Mouse (Mus musculus): ENCODE results near the gene Nrip1. TPM values are rescaled to one million over a fixed set of nuclear protein-coding genes. Genes with fewer than 3 reads are reported as not detected.

Nrip1 gene
- polyA plus RNA-seq, 1 experiment, result 9.6 TPM

- Histone ChIP-seq H3K27ac (ENCODE audit: insufficient read depth, low read depth, low read length) (no peak overlapping the region), H3K4me1 (ENCODE audit: control insufficient read depth, insufficient read depth, low read length) (no peaks in the 10 kb centered on the region), H3K4me3 (ENCODE audit: insufficient read depth, low read length) (no peak overlapping the region)
- no peak for TF ChIP-seq POLR2A (IDR thresholded peaks at IDR 0.05; ENCODE audit: borderline replicate concordance, low read depth, low read length)
- no peak for TF ChIP-seq CTCF (IDR thresholded peaks at IDR 0.05; ENCODE audit: low read depth, low read length)
These were observed 132.4 kb downstream of the Nrip1 start for GRCm38 (mm10) chr16:76241266-76241665.

DNA sequence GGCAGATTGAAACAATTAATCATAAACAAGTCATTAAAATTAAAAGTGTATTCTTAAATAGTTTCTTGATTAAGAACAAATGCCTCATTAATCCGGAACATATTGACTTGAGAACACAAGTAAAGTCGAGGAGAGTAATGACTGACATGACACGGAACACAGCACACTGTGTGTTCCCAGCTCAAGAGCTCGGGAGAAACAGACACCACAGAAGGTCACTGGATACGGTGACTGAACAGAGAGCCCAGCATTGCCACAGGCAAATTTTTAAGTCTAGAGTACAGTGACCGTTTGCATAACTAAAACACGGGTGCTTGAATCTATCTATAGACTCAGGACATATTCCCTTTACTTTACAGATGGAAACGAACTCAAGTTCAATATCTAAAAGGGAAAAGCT is 134.3 kb downstream of the Nrip1 start:
- no peak for TF ChIP-seq CTCF (IDR thresholded peaks at IDR 0.05; ENCODE audit: low read depth, low read length)
- TF ChIP-seq POLR2A (IDR thresholded peaks at IDR 0.05; ENCODE audit: borderline replicate concordance, low read depth, low read length), result no peak
- no peaks in the 10 kb centered on the region for H3K4me1 ChIP-seq (ENCODE audit: control insufficient read depth, insufficient read depth, low read length)
- no peak overlapping the region for H3K27ac ChIP-seq (ENCODE audit: insufficient read depth, low read depth, low read length)
- H3K4me3 ChIP-seq (ENCODE audit: insufficient read depth, low read length), result no peak overlapping the region

GRCm38 (mm10) chr16:76238784-76239183 is 134.8 kb downstream of the Nrip1 start:
- no peak overlapping the region for H3K4me3 ChIP-seq (ENCODE audit: insufficient read depth, low read length)
- no peaks in the 10 kb centered on the region for H3K4me1 ChIP-seq (ENCODE audit: control insufficient read depth, insufficient read depth, low read length)
- TF ChIP-seq POLR2A (IDR thresholded peaks at IDR 0.05; ENCODE audit: borderline replicate concordance, low read depth, low read length) (no peak), CTCF (IDR thresholded peaks at IDR 0.05; ENCODE audit: low read depth, low read length) (no peak)
- H3K27ac ChIP-seq (ENCODE audit: insufficient read depth, low read depth, low read length), result no peak overlapping the region
